Mouse (Mus musculus) retina, postnatal 7 days (tissue): ENCODE data around the gene Rfx5.

ENCODE experiments used
- DNase-seq: peaks from one replicate; pipeline ENCODE4 v3.0.0-alpha.2; 2012; ENCODE audit warnings: low read depth, low spot score

The Rfx5 gene

GRCm38 (mm10) chr3:94989159-94989761 lies 35.4 kb downstream of the Rfx5 start:
- no peak for DNase-seq

DNA sequence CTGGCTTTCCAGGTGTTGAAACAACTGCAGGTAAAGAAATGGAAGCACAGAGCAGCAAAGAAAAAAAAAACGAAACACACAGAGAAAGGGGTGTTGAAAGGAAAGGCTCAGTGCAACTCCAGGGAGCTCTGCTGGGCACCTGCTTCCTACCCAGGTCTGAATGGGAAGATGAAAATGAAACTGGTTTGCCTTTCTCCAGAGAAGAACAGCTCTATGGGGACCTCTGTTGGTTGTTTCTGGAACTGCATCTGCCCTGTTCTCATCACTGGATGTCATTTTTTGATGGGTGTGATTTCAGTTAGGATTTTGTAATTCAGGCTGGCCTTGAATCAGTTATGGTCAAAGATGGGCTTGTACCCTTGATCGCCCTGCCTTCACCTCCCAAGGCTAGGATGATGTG lies 43.1 kb downstream of the Rfx5 start:
- peak; percentile 64 for DNase-seq

DNA sequence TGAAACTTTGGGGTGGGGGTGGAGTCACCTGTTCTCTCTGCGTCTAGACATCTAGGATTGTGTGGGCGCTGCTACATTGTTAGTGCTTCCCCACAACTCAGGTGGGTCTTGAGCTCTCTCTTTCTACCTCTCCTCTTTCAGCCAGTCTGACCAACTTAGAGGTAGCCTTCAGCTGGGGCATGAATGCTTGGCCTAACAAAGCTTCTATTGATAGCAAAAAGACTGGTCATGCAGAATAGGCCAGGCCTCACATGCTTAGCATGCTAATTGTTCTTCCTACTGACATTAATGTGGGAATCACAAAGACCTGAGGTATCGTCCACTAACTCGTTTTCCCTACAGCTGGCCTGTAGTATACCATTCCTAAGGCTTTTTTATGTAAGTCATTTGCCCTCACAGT lies 48.7 kb downstream of the Rfx5 start:
- no peak for DNase-seq

- no peak for DNase-seq
Measured at GRCm38 (mm10) chr3:95003273-95003672, 49.4 kb downstream of the Rfx5 start.

DNA sequence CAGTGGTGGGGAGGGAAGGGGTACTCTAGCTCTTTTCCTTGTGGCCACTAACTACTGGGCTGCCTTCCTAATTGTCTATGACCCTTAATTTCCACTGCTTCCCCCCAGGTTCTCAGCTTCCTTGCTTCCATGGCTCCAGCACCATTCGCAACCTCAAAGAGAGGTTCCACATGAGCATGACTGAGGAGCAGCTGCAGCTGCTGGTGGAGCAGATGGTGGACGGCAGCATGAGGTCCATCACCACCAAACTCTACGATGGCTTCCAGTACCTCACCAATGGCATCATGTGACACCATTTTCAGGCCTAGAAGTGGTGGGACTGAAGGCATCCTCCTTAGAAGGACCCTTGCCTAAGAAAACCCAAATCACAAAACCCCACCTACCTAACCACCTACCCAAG lies 51.8 kb downstream of the Rfx5 start:
- DNase-seq, result no peak

- DNase-seq, result no peak
Measured at GRCm38 (mm10) chr3:95007706-95008105, 53.8 kb downstream of the Rfx5 start.

- DNase-seq, result no peak
Measured at GRCm38 (mm10) chr3:95010396-95010795, 56.5 kb downstream of the Rfx5 start.
